Mouse (Mus musculus): ENCODE measurements at regions not wholly inside any gene's neighbourhood (a gene's known extent, or its start where the extent isn't known, plus 50 kb on each side); places are given as distances from the start of the nearest gene placed in this dataset.

- no peak overlapping the region for H3K27ac ChIP-seq
- TF ChIP-seq CTCF (IDR thresholded peaks at IDR 0.05) = no peak
- no peak overlapping the region for H3K4me3 ChIP-seq
- DNase-seq (ENCODE audit: extremely low spot score in 1 of 2, low spot score in 2 of 2) = no peak
- intact Hi-C loops (cut with DNase I) = loop anchor here (5.0 kb wide), 2 partner anchors 209 to 449 kb away; no protein-coding TSS in a partner anchor
Measured at GRCm38 (mm10) chr10:66433490-66433889, 662.4 kb upstream of the Jmjd1c start.

GRCm38 (mm10) chr10:66470684-66471083 is 625.2 kb upstream of the Jmjd1c start:
- intact Hi-C loops (cut with DNase I) = no loop called here
- TF ChIP-seq CTCF (IDR thresholded peaks at IDR 0.05) = no peak
- peak; percentile 10 to 28 for DNase-seq (ENCODE audit: extremely low spot score in 1 of 2, low spot score in 2 of 2)
- Histone ChIP-seq H3K27ac (no peak overlapping the region), H3K4me3 (no peak overlapping the region)

DNA sequence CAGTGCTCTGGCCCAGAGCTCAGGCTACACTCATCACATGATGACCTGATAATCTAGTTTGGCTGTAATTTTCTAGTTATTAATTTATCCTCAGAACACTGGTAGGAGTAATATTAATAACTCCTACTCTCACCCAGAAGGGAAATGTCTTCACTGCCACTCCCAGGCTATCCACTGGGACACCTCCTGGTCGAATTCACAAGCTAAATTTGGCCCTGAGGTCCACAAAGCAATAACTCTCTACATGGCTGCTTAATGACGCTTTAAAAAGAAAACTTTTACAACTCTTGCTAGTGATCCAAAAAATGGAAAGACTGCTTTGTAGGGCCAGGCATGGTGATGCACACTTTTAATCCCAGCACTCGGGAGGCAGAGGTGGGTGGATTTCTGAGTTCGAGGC is 623.9 kb upstream of the Jmjd1c start:
- Histone ChIP-seq H3K4me3 (no peak overlapping the region), H3K27ac (no peak overlapping the region)
- DNase-seq (ENCODE audit: extremely low spot score in 1 of 2, low spot score in 2 of 2) = no peak
- no peak for TF ChIP-seq CTCF (IDR thresholded peaks at IDR 0.05)
- intact Hi-C loops (cut with DNase I) = no loop called here

DNA sequence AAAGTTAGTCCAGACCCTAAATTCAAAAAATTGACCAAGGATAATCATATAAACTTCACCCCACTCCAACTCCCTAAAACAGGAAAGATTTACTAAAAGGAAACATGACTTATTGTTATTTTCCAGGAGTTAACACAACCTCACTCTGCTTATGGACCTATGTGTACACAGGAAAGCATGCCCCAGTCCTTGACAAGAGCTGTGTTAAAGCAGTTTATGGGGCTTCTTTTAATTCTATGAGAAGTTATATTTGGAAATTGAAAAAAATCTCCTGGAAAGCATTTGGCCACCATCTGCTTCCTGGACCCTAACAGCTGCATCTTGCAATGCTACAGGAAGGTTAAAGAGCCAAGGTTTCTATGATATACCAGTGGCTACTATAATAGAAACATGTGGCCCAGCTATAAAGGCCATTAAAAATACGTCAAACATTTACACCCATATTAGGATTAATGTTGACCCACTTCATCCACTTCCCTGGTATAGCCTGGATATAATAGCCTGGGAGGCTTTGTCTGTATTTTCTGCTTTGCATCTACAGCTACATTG is 620.7 kb upstream of the Jmjd1c start:
- DNase-seq (ENCODE audit: extremely low spot score in 1 of 2, low spot score in 2 of 2) = no peak
- Histone ChIP-seq H3K27ac (no peak overlapping the region), H3K4me3 (no peak overlapping the region)
- no peak for TF ChIP-seq CTCF (IDR thresholded peaks at IDR 0.05)
- intact Hi-C loops (cut with DNase I) = no loop called here

DNA sequence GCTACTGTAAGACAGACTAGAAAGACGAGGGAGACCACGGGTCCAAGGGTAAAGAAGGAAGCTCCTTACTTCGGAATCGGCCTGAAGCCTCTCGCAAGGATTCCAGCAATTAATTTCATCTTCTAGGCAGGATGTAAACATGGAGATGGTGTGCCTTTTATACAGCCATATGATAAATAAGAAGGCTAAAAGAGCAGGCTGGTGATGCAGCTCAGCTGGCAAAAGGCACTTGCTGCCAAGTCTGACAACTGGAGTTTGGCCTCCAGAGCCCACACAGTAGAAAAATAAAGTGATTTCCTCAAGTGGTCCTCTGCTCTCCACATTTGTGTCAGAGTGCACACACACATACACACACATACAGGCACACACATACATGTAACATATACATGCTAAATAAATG is 605.1 kb upstream of the Jmjd1c start:
- DNase-seq (ENCODE audit: extremely low spot score in 1 of 2, low spot score in 2 of 2) = no peak

DNA sequence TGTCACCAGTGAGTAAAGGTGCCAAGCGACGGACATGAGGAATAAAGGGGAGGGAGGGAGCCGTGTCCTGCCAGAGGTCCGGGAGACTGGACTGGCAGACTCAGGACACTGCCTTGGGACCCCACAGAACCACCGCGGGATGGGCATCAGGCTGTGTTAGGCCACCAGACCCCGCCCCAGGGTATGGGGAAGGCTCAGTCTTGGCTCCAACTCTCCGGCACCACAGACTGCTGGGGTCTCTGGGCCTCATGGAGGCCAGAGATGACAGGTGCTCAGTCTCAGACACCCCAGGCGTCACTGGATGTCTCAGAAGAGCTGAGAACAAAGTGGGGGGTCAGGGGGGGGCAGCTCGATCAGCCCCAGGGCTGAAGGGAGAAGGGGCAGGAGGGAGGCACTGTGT is 604.1 kb upstream of the Jmjd1c start:
- no peak for TF ChIP-seq CTCF (IDR thresholded peaks at IDR 0.05)
- no peak overlapping the region for H3K4me3 ChIP-seq
- DNase-seq (ENCODE audit: extremely low spot score in 1 of 2, low spot score in 2 of 2) = no peak
- intact Hi-C loops (cut with DNase I) = no loop called here
- no peak overlapping the region for H3K27ac ChIP-seq

More for the DNA sequence above, 605.1 kb upstream of the Jmjd1c start:
- no peak for TF ChIP-seq CTCF (IDR thresholded peaks at IDR 0.05)
- H3K4me3 ChIP-seq = no peak overlapping the region
- intact Hi-C loops (cut with DNase I) = no loop called here
- H3K27ac ChIP-seq = no peak overlapping the region

GRCm38 (mm10) chr10:66539846-66540245 is 556.1 kb upstream of the Jmjd1c start:
- DNase-seq (ENCODE audit: extremely low spot score in 1 of 2, low spot score in 2 of 2) = no peak
- Histone ChIP-seq H3K27ac (no peak overlapping the region), H3K4me3 (no peak overlapping the region)
- no peak for TF ChIP-seq CTCF (IDR thresholded peaks at IDR 0.05)
- intact Hi-C loops (cut with DNase I) = no loop called here

DNA sequence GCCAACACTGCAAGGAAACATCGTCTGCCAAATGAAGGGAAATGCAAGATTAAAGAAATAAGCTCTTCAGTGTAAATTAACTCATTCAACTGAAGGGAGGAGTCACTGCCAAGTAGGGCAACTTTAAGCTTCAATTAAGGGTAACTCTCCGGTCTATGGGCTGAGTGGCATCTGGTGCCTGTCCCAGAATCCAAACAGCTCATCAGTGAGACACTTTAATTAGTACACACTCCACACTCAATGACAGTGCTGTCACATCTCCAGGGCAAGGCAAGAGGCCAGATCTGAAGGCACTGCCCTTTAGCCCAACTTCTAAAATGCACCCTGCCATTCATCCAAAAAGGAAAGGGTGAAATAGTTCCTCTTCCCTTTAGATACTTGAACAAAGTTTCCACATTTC is 549.3 kb upstream of the Jmjd1c start:
- Histone ChIP-seq H3K4me3 (no peak overlapping the region), H3K27ac (no peak overlapping the region)
- no peak for DNase-seq (ENCODE audit: extremely low spot score in 1 of 2, low spot score in 2 of 2)
- intact Hi-C loops (cut with DNase I) = no loop called here
- TF ChIP-seq CTCF (IDR thresholded peaks at IDR 0.05) = no peak

DNA sequence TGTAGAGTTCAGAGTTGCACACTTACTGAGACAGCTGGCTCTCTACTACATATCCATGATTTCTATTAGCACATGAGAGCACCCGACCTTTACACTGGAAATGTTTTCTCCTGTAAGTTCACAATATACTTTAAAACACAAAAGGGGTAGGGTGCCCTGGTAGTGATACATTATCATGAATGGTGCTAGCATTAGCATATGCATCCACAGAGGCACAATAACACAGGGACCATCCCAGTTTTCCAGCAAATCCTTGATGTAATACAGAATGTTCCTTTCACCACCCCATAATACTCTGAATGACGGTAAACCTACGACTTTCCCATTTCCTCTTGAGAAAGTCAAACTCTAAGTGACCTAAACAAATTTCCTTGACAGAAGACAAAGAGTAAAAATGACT is 548.3 kb upstream of the Jmjd1c start:
- DNase-seq (ENCODE audit: extremely low spot score in 1 of 2, low spot score in 2 of 2) = no peak
- TF ChIP-seq CTCF (IDR thresholded peaks at IDR 0.05) = no peak
- Histone ChIP-seq H3K27ac (no peak overlapping the region), H3K4me3 (no peak overlapping the region)
- intact Hi-C loops (cut with DNase I) = no loop called here

GRCm38 (mm10) chr10:66548073-66548472 is 547.9 kb upstream of the Jmjd1c start:
- TF ChIP-seq CTCF (IDR thresholded peaks at IDR 0.05) = no peak
- Histone ChIP-seq H3K4me3 (no peak overlapping the region), H3K27ac (no peak overlapping the region)
- no peak for DNase-seq (ENCODE audit: extremely low spot score in 1 of 2, low spot score in 2 of 2)
- intact Hi-C loops (cut with DNase I) = no loop called here

DNA sequence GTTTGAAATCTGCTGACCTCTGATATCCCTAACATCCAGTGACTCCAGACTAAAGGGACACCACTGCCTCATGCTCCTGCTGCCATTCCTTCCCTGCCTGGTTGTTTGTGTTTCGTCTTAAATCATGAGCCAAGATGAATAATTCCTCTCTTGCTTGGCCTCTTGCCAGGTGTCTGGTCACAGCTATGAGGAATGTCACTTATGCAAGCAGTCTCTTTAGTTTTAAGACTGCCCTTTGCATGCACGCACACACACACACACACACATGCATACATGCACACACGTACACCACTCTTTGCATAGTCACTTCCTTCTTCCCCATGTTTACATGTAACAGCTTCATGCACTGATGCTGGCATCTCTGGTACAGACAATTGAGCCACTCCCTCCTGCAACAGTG is 543.0 kb upstream of the Jmjd1c start:
- Histone ChIP-seq H3K4me3 (no peak overlapping the region), H3K27ac (no peak overlapping the region)
- intact Hi-C loops (cut with DNase I) = no loop called here
- no peak for TF ChIP-seq CTCF (IDR thresholded peaks at IDR 0.05)
- DNase-seq (ENCODE audit: extremely low spot score in 1 of 2, low spot score in 2 of 2) = no peak

- Histone ChIP-seq H3K4me3 (no peak overlapping the region), H3K27ac (no peak overlapping the region)
- intact Hi-C loops (cut with DNase I) = no loop called here
- DNase-seq (ENCODE audit: extremely low spot score in 1 of 2, low spot score in 2 of 2) = no peak
- TF ChIP-seq CTCF (IDR thresholded peaks at IDR 0.05) = no peak
Measured at GRCm38 (mm10) chr10:66554259-66554658, 541.7 kb upstream of the Jmjd1c start.

GRCm38 (mm10) chr10:66558097-66558840 is 537.7 kb upstream of the Jmjd1c start:
- intact Hi-C loops (cut with DNase I) = no loop called here
- H3K4me3 ChIP-seq = no peak overlapping the region
- no peak for TF ChIP-seq CTCF (IDR thresholded peaks at IDR 0.05)
- DNase-seq (ENCODE audit: extremely low spot score in 1 of 2, low spot score in 2 of 2) = no peak
- H3K27ac ChIP-seq = no peak overlapping the region

All from left cerebral cortex, adult 2 months (tissue).